Mouse (Mus musculus) gastrocnemius, postnatal 36 days (tissue): ENCODE measurements around the gene Ins2. TPM values are rescaled to one million over a fixed set of nuclear protein-coding genes. Genes with fewer than 3 reads are reported as not detected.

Experiments
- microRNA-seq, 2 experiments: library from miRNA; unstranded; fragments of <30 nt; microRNA quantifications; one replicate each; pipeline ENCODE4 v1.2.0; 2021
- total RNA-seq, 2 experiments: library from RNA; stranded (reverse); gene quantifications; 2 replicates each; pipeline ENCODE4 v1.2.3; 2021

Ins2 gene
- total RNA-seq, 2 experiments from 2014 or later = not detected

Small RNA genes within 50 kb of the gene (microRNA-seq; reads per million reads assigned to microRNA genes)
- gene Mir483 = 646 to 1,137 reads per million in 2 experiments

Other genes starting within 250 kb of the Ins2 start
- gene Tnnt3, start 244.5 kb downstream of the Ins2 start, total RNA-seq = over 10,000 TPM; 32,612 to 32,921 TPM
- gene Mrpl23, start 210.7 kb downstream of the Ins2 start, total RNA-seq = 1 to 10 TPM; 1.8 to 6.1 TPM
- 10 to 100 TPM; 87.0 to 98.1 TPM for gene Igf2, start 76.6 kb downstream of the Ins2 start, total RNA-seq
- under 1 TPM in 1 of 2 experiments, not detected in 1; 0.17 TPM for gene Gm49394, start 73.4 kb downstream of the Ins2 start, total RNA-seq
- gene Th, start 187.7 kb upstream of the Ins2 start, total RNA-seq = not detected
- not detected for gene Ascl2, start 225.9 kb upstream of the Ins2 start, total RNA-seq